Mouse (Mus musculus): Measurements from ENCODE around the gene Nfrkb. TPM values are rescaled to one million over a fixed set of nuclear protein-coding genes. Genes with fewer than 3 reads are reported as not detected.

Gene Nfrkb
- 100 to 1,000 TPM; 105 to 107 TPM for total RNA-seq (2023)

DNA sequence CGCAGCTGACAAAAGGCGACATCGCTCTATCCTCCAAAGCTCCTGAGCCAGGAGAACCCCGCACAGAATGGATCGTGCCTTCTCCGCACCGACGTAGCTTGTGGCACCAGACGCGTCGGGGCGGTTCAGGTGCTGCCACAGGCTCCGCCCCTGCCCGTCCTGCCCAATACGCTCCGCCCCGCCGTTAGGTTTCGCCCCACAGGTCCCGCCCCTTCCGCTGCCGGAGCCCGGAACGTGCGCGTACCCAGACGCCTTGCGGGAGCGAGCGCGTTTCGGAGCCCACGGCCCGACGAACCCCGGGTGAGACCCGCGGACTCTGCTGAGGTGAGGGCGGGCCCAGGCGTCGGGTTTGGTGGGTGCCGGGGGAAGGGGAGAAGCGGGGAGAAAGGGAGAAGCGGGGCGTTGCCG lies at the start of gene Nfrkb:
Gene Nfrkb, plus strand, starts transcription at position 246 of the 408 bp plus-strand sequence.

DNA sequence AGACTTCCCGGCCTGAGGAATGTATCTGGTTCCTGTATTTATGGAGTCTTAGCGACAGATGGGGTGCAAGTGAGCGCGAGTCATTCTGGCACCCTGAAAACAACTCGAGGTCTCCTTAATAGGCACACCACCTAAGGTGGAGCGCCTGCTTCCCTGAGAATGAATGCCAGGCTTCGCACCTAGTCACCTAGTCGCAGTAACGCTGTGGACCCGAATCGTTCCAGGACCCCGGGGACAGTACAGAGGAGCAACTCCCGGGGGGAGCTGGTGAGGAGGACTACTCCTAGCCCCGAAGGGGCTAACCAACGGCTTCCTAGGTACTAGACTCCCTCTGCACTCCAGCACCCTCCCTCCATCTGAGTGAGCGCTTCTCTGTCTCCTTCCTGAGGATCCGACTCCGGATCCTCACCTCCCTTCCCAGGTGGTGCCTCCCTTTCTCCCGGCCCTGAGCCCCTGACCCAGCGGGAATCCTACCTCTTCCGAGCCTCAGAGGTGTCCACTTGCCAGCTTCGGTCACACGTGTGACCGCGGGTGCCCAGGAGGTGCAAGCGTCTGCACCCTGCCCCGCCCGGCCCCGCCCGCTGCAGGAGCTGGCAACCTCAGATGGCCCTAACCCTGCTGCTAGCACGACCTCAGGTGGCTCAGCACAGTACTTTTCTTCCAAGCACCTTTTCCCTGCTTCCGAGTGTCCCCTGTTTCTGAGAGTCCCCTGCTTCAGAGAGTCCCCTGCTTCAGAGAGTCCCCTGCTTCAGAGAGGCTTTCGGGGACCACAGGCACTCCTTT lies 77.9 kb downstream of the Nfrkb start, which contains the start of gene Tmem45b:
Gene Tmem45b, minus strand, starts transcription at position 771 of the 783 bp plus-strand sequence.

Other genes starting within 250 kb of the Nfrkb start
- 10 to 100 TPM; 58.4 to 61.2 TPM for gene Aplp2, start 174.4 kb upstream of the Nfrkb start, total RNA-seq (2023)
- gene Prdm10, start 105.7 kb upstream of the Nfrkb start, total RNA-seq (2023) = 10 to 100 TPM; 25.7 to 28.0 TPM
- not detected for gene Tmem45b, start 78.3 kb downstream of the Nfrkb start, total RNA-seq (2023)